Mouse (Mus musculus) heart, embryonic 13.5 days (tissue): Measurements from ENCODE around the gene Gm8947. TPM values are rescaled to one million over a fixed set of nuclear protein-coding genes. Genes with fewer than 3 reads are reported as not detected.

Experiments
- ATAC-seq: fragments of 200-750 bp; cut with Nextera tagmentation; 2 replicates; pipeline ENCODE4 v1.8.0; 2017; ENCODE audit warnings: moderate TSS enrichment; ENCODE audit not compliant: insufficient number of reproducible peaks, low FRiP score, low TSS enrichment; ENCODE audit errors: extremely low read depth
- H3K27ac ChIP-seq: fragments of 300-500 bp; sonication (generic); replicated peaks from 2 replicates; pipeline ENCODE4 v1.5.1; 2015; ENCODE audit warnings: moderate library complexity, mild to moderate bottlenecking, inconsistent platforms
- H3K27me3 ChIP-seq: fragments of 300-500 bp; sonication (generic); replicated peaks from 2 replicates; pipeline ENCODE4 v1.6.1; 2015; ENCODE audit warnings: mild to moderate bottlenecking, inconsistent platforms
- H3K36me3 ChIP-seq: fragments of 300-500 bp; sonication (generic); 2 replicates; pipeline ENCODE4 v1.6.1; 2015; ENCODE audit warnings: mild to moderate bottlenecking, inconsistent platforms
- H3K4me1 ChIP-seq: fragments of 300-500 bp; sonication (generic); 2 replicates; pipeline ENCODE4 v1.6.1; 2015; ENCODE audit warnings: inconsistent platforms
- H3K4me2 ChIP-seq: fragments of 300-500 bp; sonication (generic); 2 replicates; pipeline ENCODE4 v1.6.1; 2015; ENCODE audit warnings: inconsistent platforms, mild to moderate bottlenecking, moderate library complexity
- H3K4me3 ChIP-seq: fragments of 300-500 bp; sonication (generic); 2 replicates; pipeline ENCODE4 v1.5.1; 2015; ENCODE audit warnings: moderate library complexity, mild to moderate bottlenecking, inconsistent platforms
- H3K9ac ChIP-seq: fragments of 300-500 bp; sonication (generic); 2 replicates; pipeline ENCODE4 v1.6.1; 2015; ENCODE audit warnings: inconsistent platforms, mild to moderate bottlenecking, moderate library complexity
- H3K9me3 ChIP-seq: fragments of 300-500 bp; sonication (generic); 2 replicates; pipeline ENCODE4 v1.6.1; 2016; ENCODE audit warnings: inconsistent platforms
- WGBS: fragments of 180-500 bp; shearing (Covaris S2); methylation state at CpG from one replicate; pipeline ENCODE4 v1.1.7; 2015; ENCODE audit warnings: mixed read lengths; 5-methylcytosine and 5-hydroxymethylcytosine counted together
- polyA plus RNA-seq: library from polyadenylated mRNA; unstranded; fragments of >200 nt; fragmentation: Nextera tagmentation; extraction: Ambion mirVana; gene quantifications from 2 replicates; pipeline ENCODE4 v1.2.1, GENCODE M21; 2015

The Gm8947 gene
- polyA plus RNA-seq, 1 experiment from 2014 or later, result 0.37 TPM

GRCm38 (mm10) chr1:151228320-151228989 lies 36.3 kb downstream of the Gm8947 start:
- WGBS, result 66% methylated on average over 1 of the region's 1 CpGs
- no peaks in the 10 kb centered on the region for H3K36me3 ChIP-seq
- H3K27ac ChIP-seq, result no peak overlapping the region
- H3K4me1 ChIP-seq, result 0 out of 2 replicates have a peak, but pooled peaks cover under 1% of the 10 kb centered on the region
- no peaks in the 10 kb centered on the region for H3K27me3 ChIP-seq
- no peak for ATAC-seq
- no peaks in the 10 kb centered on the region for H3K9me3 ChIP-seq
- H3K9ac ChIP-seq, result no peak overlapping the region
- no peak overlapping the region for H3K4me3 ChIP-seq
- H3K4me2 ChIP-seq, result no peak overlapping the region

GRCm38 (mm10) chr1:151232346-151232745 lies 40.2 kb downstream of the Gm8947 start:
- Histone ChIP-seq H3K4me1 (peaks cover 14% of the 10 kb centered on the region), H3K4me2 (no peak overlapping the region), H3K36me3 (no peaks in the 10 kb centered on the region), H3K27ac (no peak overlapping the region), H3K27me3 (no peaks in the 10 kb centered on the region), H3K9ac (no peak overlapping the region), H3K9me3 (no peaks in the 10 kb centered on the region), H3K4me3 (no peak overlapping the region)
- no peak for ATAC-seq
- 75% methylated on average over 3 of the region's 3 CpGs for WGBS

GRCm38 (mm10) chr1:151233756-151234155 lies 41.6 kb downstream of the Gm8947 start:
- Histone ChIP-seq H3K4me1 (peaks cover 20% of the 10 kb centered on the region), H3K36me3 (no peaks in the 10 kb centered on the region), H3K4me2 (no peak overlapping the region), H3K9ac (no peak overlapping the region), H3K27me3 (no peaks in the 10 kb centered on the region), H3K9me3 (no peaks in the 10 kb centered on the region), H3K4me3 (no peak overlapping the region), H3K27ac (no peak overlapping the region)
- WGBS, result 58% methylated on average over 3 of the region's 3 CpGs
- ATAC-seq, result no peak

GRCm38 (mm10) chr1:151235574-151235973 lies 43.4 kb downstream of the Gm8947 start:
- Histone ChIP-seq H3K9ac (no peak overlapping the region), H3K27ac (peak overlapping the region; percentile 77; the same call in 1 of the 2 replicates), H3K36me3 (no peaks in the 10 kb centered on the region), H3K4me2 (no peak overlapping the region), H3K4me3 (no peak overlapping the region), H3K4me1 (peaks cover 26% of the 10 kb centered on the region), H3K27me3 (no peaks in the 10 kb centered on the region), H3K9me3 (peaks cover 5% of the 10 kb centered on the region; the same call in 1 of the 2 replicates)
- 50% methylated on average over 2 of the region's 2 CpGs for WGBS
- ATAC-seq, result no peak

- peaks cover 5% of the 10 kb centered on the region; the same call in 1 of the 2 replicates for H3K9me3 ChIP-seq
- 60% methylated on average over 13 of the region's 13 CpGs for WGBS
- no peaks in the 10 kb centered on the region for H3K36me3 ChIP-seq
- no peaks in the 10 kb centered on the region for H3K27me3 ChIP-seq
- 0 out of 2 replicates have a peak, but pooled peaks have one; percentile 19 for ATAC-seq
- no peak overlapping the region for H3K4me3 ChIP-seq
- H3K9ac ChIP-seq, result no peak overlapping the region
- peak overlapping the region; percentile 77 for H3K27ac ChIP-seq
- peak overlapping the region; percentile 18; the same call in 1 of the 2 replicates for H3K4me2 ChIP-seq
- H3K4me1 ChIP-seq, result peaks cover 26% of the 10 kb centered on the region
Observed at GRCm38 (mm10) chr1:151236141-151236930, 44.2 kb downstream of the Gm8947 start.

- Histone ChIP-seq H3K4me2 (no peak overlapping the region), H3K27ac (no peak overlapping the region), H3K27me3 (no peaks in the 10 kb centered on the region), H3K36me3 (no peaks in the 10 kb centered on the region), H3K9ac (no peak overlapping the region), H3K4me1 (peaks cover 26% of the 10 kb centered on the region), H3K9me3 (peaks cover 10% of the 10 kb centered on the region; the same call in 1 of the 2 replicates), H3K4me3 (no peak overlapping the region)
- ATAC-seq, result no peak
- 52% methylated on average over 3 of the region's 3 CpGs for WGBS
Observed at GRCm38 (mm10) chr1:151237780-151238179, 45.6 kb downstream of the Gm8947 start.

DNA sequence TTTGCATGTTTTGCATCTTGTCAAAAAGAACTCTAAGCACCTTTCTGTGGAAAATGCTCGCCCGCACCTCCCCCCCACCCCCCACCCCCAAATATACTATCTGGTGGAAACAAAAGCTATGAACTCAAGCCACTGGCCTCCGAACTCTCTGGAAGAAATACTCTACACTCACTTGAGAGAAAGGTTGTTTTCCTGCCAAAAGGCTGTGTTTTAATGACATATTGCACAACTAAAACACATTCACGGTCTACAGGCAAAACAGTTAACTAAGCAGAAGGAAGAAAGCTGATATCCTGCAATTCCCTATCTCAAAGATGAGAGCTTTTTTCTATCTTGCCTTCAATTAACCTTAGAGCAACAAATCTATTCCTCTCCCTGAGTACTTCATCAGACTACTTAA lies 51.2 kb downstream of the Gm8947 start:
- no peak overlapping the region for H3K9ac ChIP-seq
- peaks cover 6% of the 10 kb centered on the region; the same call in 1 of the 2 replicates for H3K4me1 ChIP-seq
- H3K27ac ChIP-seq, result no peak overlapping the region
- H3K4me2 ChIP-seq, result no peak overlapping the region
- 77% methylated on average over 4 of the region's 4 CpGs for WGBS
- no peak overlapping the region for H3K4me3 ChIP-seq
- H3K27me3 ChIP-seq, result no peaks in the 10 kb centered on the region
- H3K36me3 ChIP-seq, result no peaks in the 10 kb centered on the region
- ATAC-seq, result no peak
- peaks cover 10% of the 10 kb centered on the region; the same call in 1 of the 2 replicates for H3K9me3 ChIP-seq

Other genes starting within 250 kb of the Gm8947 start
- gene Hmcn1, start 198.9 kb upstream of the Gm8947 start, polyA plus RNA-seq, result 18.7 and 19.0 TPM in 2 replicates
- gene Gm47985, start 9.8 kb upstream of the Gm8947 start, polyA plus RNA-seq, result 0.69 and 2.6 TPM in 2 replicates
- gene Gm47995, start 6.1 kb downstream of the Gm8947 start, polyA plus RNA-seq, result not detected in 2 replicates
- 0.18 TPM in 1 of 2 replicates, not detected in the other for gene 3110040M04Rik, start 11.7 kb downstream of the Gm8947 start, polyA plus RNA-seq
- not detected in 2 replicates for gene Gm47996, start 17.8 kb downstream of the Gm8947 start, polyA plus RNA-seq
- gene Ivns1abp, start 152.1 kb downstream of the Gm8947 start, polyA plus RNA-seq, result 221 and 252 TPM in 2 replicates
- gene Swt1, start 236.1 kb downstream of the Gm8947 start, polyA plus RNA-seq, result 19.0 and 20.7 TPM in 2 replicates
- gene Trmt1l, start 236.2 kb downstream of the Gm8947 start, polyA plus RNA-seq, result 33.9 and 38.7 TPM in 2 replicates